Mouse (Mus musculus): ENCODE measurements around the gene Slc38a9.

DNA sequence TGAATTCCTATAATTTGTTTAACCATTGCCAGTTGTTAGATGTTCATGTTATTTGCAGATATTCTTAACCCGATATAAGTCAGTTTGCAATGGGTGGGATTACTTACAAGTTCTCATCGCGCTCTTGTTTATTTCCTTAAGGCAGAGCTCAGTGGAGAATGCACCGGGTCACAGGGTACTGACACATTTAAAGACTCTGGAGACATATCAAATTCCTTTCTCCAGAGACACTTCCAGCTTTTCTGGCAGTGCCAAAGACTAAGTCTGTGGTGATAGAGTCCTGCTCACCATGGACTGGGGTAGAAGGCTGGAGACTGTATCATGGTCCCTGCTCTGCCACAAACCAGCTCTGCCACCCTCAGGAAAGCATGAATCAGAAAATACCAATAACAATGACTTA lies 102.0 kb downstream of the Slc38a9 start:
- TF ChIP-seq POLR2A (IDR thresholded peaks at IDR 0.05; ENCODE audit: insufficient read depth, low read depth, low read length) (no peak), CTCF (IDR thresholded peaks at IDR 0.05; ENCODE audit: insufficient read depth, low read depth, low read length) (no peak)

Measured in olfactory bulb, adult 2 months (tissue).